Mouse (Mus musculus) lung, postnatal 0 days (tissue): ENCODE results near the gene Ctcf. TPM values are rescaled to one million over a fixed set of nuclear protein-coding genes. Genes with fewer than 3 reads are reported as not detected.

Experiments
- ATAC-seq: fragments of 200-750 bp; cut with Nextera tagmentation; 2 replicates; pipeline ENCODE4 v1.8.0; 2017; ENCODE audit warnings: moderate library complexity
- DNase-seq: peaks from one replicate; pipeline ENCODE4 v3.0.0-alpha.2; 2016; ENCODE audit warnings: low spot score
- H3K27ac ChIP-seq: fragments of 300-500 bp; sonication (generic); 2 replicates; pipeline ENCODE4 v1.5.1; 2014; ENCODE audit warnings: antibody characterized with exemption, mild to moderate bottlenecking, low read length, mixed read lengths
- H3K27me3 ChIP-seq: fragments of 300-500 bp; sonication (generic); replicated peaks from 2 replicates; pipeline ENCODE4 v1.6.1; 2014; ENCODE audit warnings: low read length, mixed read lengths; ENCODE audit not compliant: insufficient read depth
- H3K36me3 ChIP-seq: fragments of 300-500 bp; sonication (generic); 2 replicates; pipeline ENCODE4 v1.6.1; 2014; ENCODE audit warnings: low read length, mixed read lengths; ENCODE audit not compliant: insufficient read depth
- H3K4me1 ChIP-seq: fragments of 300-500 bp; sonication (generic); 2 replicates; pipeline ENCODE4 v1.6.1; 2014; ENCODE audit warnings: antibody characterized with exemption, low read depth, low read length, mixed read lengths; ENCODE audit not compliant: insufficient read depth
- H3K4me2 ChIP-seq: fragments of 300-500 bp; sonication (generic); replicated peaks from 2 replicates; pipeline ENCODE4 v1.6.1; 2014; ENCODE audit warnings: low read depth, mild to moderate bottlenecking, low read length, moderate library complexity, mixed read lengths
- H3K4me3 ChIP-seq: fragments of 300-500 bp; sonication (generic); 2 replicates; pipeline ENCODE4 v1.5.1; 2014; ENCODE audit warnings: low read depth, low read length
- H3K9ac ChIP-seq: fragments of 300-500 bp; sonication (generic); replicated peaks from 2 replicates; pipeline ENCODE4 v1.6.1; 2014; ENCODE audit warnings: low read depth, mild to moderate bottlenecking
- H3K9me3 ChIP-seq: fragments of 300-500 bp; sonication (generic); 2 replicates; pipeline ENCODE4 v1.6.1; 2016; ENCODE audit warnings: low read length, mixed read lengths
- CTCF ChIP-seq: IDR thresholded peaks from 2 replicates; pipeline ENCODE4 v1.5.1; 2016; ENCODE audit warnings: antibody characterized with exemption, mild to moderate bottlenecking
- EP300 ChIP-seq: IDR thresholded peaks from 2 replicates; pipeline ENCODE4 v1.6.1; 2016; ENCODE audit warnings: antibody characterized with exemption, mild to moderate bottlenecking, control low read depth
- WGBS: fragments of 180-500 bp; shearing (Covaris S2); extraction: QIAGEN DNeasy Blood & Tissue Kit; methylation state at CpG from one replicate; pipeline ENCODE4 v1.1.7; 2014; 5-methylcytosine and 5-hydroxymethylcytosine counted together
- polyA plus RNA-seq: library from polyadenylated mRNA; unstranded; fragments of >200 nt; fragmentation: Nextera tagmentation; extraction: Ambion mirVana; gene quantifications from 2 replicates; pipeline ENCODE4 v1.2.1, GENCODE M21; 2015

Gene Ctcf
- polyA plus RNA-seq, 1 experiment from 2014 or later, result 73.6 TPM

DNA sequence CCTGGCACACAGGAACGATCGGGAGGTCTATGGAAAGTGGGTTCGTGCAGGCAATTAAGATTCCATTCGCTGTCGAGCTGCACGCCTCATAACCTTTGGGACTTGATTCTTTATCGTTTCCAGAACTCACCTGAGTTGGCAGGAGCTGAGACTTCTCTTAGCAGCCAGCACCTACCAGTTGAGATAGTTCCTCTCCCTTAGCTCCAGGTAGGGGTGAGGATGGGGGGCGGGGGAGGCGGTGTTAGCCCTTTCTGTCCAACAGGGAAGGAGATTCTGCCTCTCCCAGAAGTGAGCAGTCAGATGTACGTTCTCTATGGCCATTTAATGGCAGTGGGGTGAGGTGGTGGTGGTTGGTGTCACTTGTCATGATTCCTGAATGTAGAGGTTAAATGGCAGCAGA is 29.3 kb upstream of the Ctcf start:
- no peaks in the 10 kb centered on the region for H3K9me3 ChIP-seq
- peak overlapping the region; percentile 90 for H3K9ac ChIP-seq
- WGBS, result 7% methylated on average over 10 of the region's 10 CpGs
- no peaks in the 10 kb centered on the region for H3K27me3 ChIP-seq
- peak overlapping the region; percentile 72 for H3K4me3 ChIP-seq
- no peaks in the 10 kb centered on the region for H3K36me3 ChIP-seq
- TF ChIP-seq EP300 (no peak), CTCF (no peak)
- ATAC-seq (no peak), DNase-seq (no peak)
- 0 out of 2 replicates have a peak, but pooled peaks cover 4% of the 10 kb centered on the region for H3K4me1 ChIP-seq
- H3K27ac ChIP-seq, result peak overlapping the region; percentile 92
- peak overlapping the region; percentile 71 for H3K4me2 ChIP-seq

DNA sequence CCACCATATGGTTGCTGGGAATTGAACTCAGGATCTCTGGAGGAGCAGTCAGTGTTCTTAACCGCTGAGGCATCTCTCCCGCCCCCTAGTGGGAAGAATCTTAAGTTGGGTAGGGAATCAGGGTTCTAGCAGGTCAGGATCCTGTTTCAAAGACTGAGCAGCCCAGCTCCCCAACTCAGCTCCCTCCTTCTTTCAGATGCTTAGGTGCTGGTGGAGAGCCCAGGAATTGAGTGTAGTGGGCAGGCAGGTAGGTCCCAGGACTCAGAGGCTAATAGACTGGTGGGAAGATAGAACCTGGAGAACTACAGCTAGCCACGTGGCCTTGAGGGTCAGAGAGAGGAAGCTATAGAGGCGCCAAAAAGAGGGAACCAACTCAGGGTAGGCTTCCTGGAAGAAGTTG is 28.7 kb upstream of the Ctcf start:
- H3K27me3 ChIP-seq, result no peaks in the 10 kb centered on the region
- 32% methylated on average over 4 of the region's 4 CpGs for WGBS
- H3K4me2 ChIP-seq, result peak overlapping the region; percentile 71; the same call in 1 of the 2 replicates
- TF ChIP-seq EP300 (no peak), CTCF (peak; percentile 66)
- H3K9ac ChIP-seq, result no peak overlapping the region
- no peak for DNase-seq
- H3K9me3 ChIP-seq, result no peaks in the 10 kb centered on the region
- no peak for ATAC-seq
- H3K36me3 ChIP-seq, result no peaks in the 10 kb centered on the region
- no peak overlapping the region for H3K27ac ChIP-seq
- H3K4me1 ChIP-seq, result 0 out of 2 replicates have a peak, but pooled peaks cover 4% of the 10 kb centered on the region
- no peak overlapping the region for H3K4me3 ChIP-seq

DNA sequence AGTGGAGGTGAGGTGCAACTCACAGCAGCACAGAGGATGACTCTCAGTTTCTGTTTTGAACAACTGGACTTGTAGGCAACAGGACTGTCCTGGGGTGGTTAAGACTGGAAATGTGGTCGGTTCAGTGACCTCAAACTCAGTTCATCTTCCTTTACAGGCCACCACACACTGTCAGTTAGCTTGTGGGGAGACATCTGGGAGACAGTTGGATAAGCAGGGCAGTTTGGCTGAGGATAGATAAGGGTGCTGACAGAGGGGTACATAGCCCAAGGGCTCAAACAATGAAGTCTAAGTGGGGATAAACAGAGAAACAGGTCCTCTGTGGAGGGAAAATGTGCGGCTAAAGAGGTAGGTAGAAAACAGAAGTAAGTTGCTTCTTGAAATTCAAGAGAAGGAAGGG is 27.0 kb upstream of the Ctcf start:
- H3K4me1 ChIP-seq, result peaks cover 11% of the 10 kb centered on the region
- H3K9me3 ChIP-seq, result no peaks in the 10 kb centered on the region
- H3K36me3 ChIP-seq, result no peaks in the 10 kb centered on the region
- DNase-seq, result no peak
- TF ChIP-seq CTCF, result no peak
- TF ChIP-seq EP300, result no peak
- no peak overlapping the region for H3K9ac ChIP-seq
- no peak for ATAC-seq
- H3K4me2 ChIP-seq, result no peak overlapping the region
- no peak overlapping the region for H3K4me3 ChIP-seq
- peak overlapping the region; percentile 35; the same call in 1 of the 2 replicates for H3K27ac ChIP-seq
- WGBS, result 56% methylated on average over 2 of the region's 2 CpGs
- no peaks in the 10 kb centered on the region for H3K27me3 ChIP-seq

DNA sequence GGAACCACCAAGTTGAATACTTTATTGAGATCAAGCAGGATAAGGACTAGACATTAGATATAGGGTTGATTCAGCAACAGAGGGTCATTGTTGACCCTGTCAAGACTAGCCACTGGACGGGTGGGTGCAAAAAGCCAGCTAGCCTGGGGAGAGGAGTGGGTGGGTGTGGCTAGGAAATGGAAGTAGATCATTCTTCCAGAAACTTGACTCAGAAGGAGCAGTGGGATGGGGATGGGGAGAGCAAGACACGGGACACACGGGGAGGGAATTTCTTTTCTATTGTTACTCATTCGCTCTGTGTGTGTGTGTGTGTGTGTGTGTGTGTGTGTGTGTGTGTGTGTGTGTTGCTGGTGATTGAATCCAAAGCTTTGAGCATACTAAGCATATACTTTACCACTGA is 26.6 kb upstream of the Ctcf start:
- ATAC-seq (no peak), DNase-seq (peak; percentile 29)
- H3K27ac ChIP-seq, result peak overlapping the region; percentile 35; the same call in 1 of the 2 replicates
- H3K9me3 ChIP-seq, result no peaks in the 10 kb centered on the region
- H3K27me3 ChIP-seq, result no peaks in the 10 kb centered on the region
- TF ChIP-seq EP300 (no peak), CTCF (no peak)
- no peak overlapping the region for H3K4me3 ChIP-seq
- H3K36me3 ChIP-seq, result no peaks in the 10 kb centered on the region; the same call in 1 of the 2 replicates
- H3K9ac ChIP-seq, result no peak overlapping the region
- H3K4me2 ChIP-seq, result no peak overlapping the region
- peaks cover 8% of the 10 kb centered on the region for H3K4me1 ChIP-seq
- WGBS, result 54% methylated on average over 4 of the region's 4 CpGs

DNA sequence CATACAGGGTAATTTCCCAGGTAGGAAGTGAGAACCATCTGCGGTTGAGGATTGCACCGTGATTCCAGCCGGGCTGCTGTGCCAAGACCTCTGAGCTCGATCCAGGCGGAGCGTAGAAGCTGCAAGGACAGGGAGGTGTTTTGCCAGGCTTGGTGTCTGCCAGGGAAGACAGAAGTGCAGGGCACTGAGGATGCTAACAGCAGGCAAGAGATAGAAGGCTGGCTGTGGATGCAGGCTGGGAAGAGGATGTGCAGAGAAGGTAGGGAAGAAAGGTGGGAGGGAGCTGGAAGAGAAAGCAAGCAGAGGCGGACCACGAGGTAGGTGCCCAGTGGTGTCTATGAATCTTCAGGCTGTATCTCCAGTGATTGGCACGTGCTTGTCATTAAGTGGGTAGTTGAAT is 24.5 kb upstream of the Ctcf start:
- Histone ChIP-seq H3K4me1 (peaks cover 8% of the 10 kb centered on the region), H3K36me3 (peaks cover 7% of the 10 kb centered on the region), H3K4me2 (no peak overlapping the region), H3K9ac (no peak overlapping the region), H3K27me3 (no peaks in the 10 kb centered on the region), H3K9me3 (no peaks in the 10 kb centered on the region), H3K27ac (no peak overlapping the region), H3K4me3 (no peak overlapping the region)
- DNase-seq (no peak), ATAC-seq (no peak)
- 83% methylated on average over 9 of the region's 9 CpGs for WGBS
- TF ChIP-seq CTCF (no peak), EP300 (no peak)

DNA sequence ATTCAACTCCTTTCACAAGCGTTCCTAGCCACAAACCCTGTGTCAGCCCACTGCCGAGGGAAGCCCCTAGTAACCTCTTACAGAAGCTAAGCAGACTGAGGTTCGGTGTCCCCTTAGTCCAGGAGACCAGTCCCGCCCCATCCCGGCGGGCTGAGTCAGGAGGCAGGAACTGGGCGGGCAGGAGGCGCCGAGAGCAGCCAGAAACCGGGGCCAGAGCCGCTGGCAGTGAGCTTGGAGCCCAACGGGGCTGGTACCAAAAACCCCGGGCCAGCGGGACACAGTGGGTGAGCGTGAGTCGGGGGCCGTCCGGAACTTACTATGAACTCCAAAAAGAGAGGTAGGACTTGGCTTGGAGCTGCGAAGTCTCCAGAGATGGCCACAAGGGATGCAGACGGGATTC is 23.3 kb upstream of the Ctcf start:
- DNase-seq (peak; percentile 60), ATAC-seq (peak; percentile 58)
- no peak for TF ChIP-seq EP300
- no peak for TF ChIP-seq CTCF
- 4% methylated on average over 19 of the region's 20 CpGs for WGBS
- H3K4me3 ChIP-seq, result peak overlapping the region; percentile 54
- peak overlapping the region; percentile 92 for H3K4me2 ChIP-seq
- H3K4me1 ChIP-seq, result peaks cover 8% of the 10 kb centered on the region
- no peaks in the 10 kb centered on the region for H3K27me3 ChIP-seq
- H3K9me3 ChIP-seq, result no peaks in the 10 kb centered on the region
- peaks cover 18% of the 10 kb centered on the region for H3K36me3 ChIP-seq
- peak overlapping the region; percentile 59; the same call in 1 of the 2 replicates for H3K27ac ChIP-seq
- peak overlapping the region; percentile 44 for H3K9ac ChIP-seq
